Comparison of ENCODE assay signal across 11 mouse cellular contexts in the genomic region with DNA sequence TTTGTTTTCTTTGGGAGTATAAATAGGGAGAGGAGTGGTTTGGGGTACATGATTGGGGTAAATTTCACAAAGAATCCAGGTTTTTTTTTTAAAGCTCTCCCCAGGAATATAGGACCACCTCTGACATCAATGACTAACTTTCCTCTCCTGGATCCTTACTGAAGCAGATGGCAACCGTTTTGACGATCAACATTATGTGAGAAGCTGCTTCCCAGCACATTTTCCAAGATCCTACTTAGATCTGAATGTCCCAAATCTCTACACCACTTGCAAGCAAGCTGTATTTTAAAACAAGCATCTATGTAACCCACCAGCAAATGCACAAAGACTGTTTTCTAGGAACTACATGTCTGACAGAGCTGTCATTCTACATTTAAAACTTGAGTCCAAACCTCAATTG.
"Had no signal": no experiment of that assay in that cellular context is flagged by ENCODE, and none has a peak within 500 bp of the region (broad histone marks: within the 10 kb centered on the region; RNA-seq: fewer than 3 reads in every experiment).

No protein-coding gene starts in this region.

- ATAC-seq: liver, postnatal 0 days; lung, postnatal 0 days; midbrain, embryonic 13.5 days; midbrain, embryonic 15.5 days had no signal

- DNase-seq: liver, postnatal 0 days; lung, adult 2 months; lung, postnatal 14 days; lung, postnatal 36 days; right cerebral cortex, postnatal 14 days; thymus, adult 2 months; thymus, postnatal 14 days; thymus, postnatal 36 days had no signal
